Mouse (Mus musculus) midbrain, postnatal 0 days (tissue): Measurements from ENCODE around the gene Defb28. TPM values are rescaled to one million over a fixed set of nuclear protein-coding genes. Genes with fewer than 3 reads are reported as not detected.

Experiments used
- ATAC-seq: fragments of 200-750 bp; cut with Nextera tagmentation; 2 replicates; pipeline ENCODE4 v1.8.0; 2017; ENCODE audit warnings: moderate number of reproducible peaks, mild to moderate bottlenecking, moderate TSS enrichment, moderate library complexity; ENCODE audit not compliant: low FRiP score
- DNase-seq: peaks from one replicate; pipeline ENCODE4 v3.0.0-alpha.2; 2015; ENCODE audit warnings: low spot score
- H3K27ac ChIP-seq: fragments of 300-500 bp; sonication (generic); 2 replicates; pipeline ENCODE4 v1.5.1; 2014; ENCODE audit warnings: low read depth, mild to moderate bottlenecking, low read length, mixed read lengths
- H3K27me3 ChIP-seq: fragments of 300-500 bp; sonication (generic); 2 replicates; pipeline ENCODE4 v1.6.1; 2014; ENCODE audit warnings: low read length, control low read depth, mixed read lengths; ENCODE audit not compliant: insufficient read depth
- H3K36me3 ChIP-seq: fragments of 300-500 bp; sonication (generic); 2 replicates; pipeline ENCODE4 v1.6.1; 2014; ENCODE audit warnings: low read length, control low read depth, mixed read lengths; ENCODE audit not compliant: insufficient read depth
- H3K4me1 ChIP-seq: fragments of 300-500 bp; sonication (generic); 2 replicates; pipeline ENCODE4 v1.6.1; 2014; ENCODE audit warnings: mild to moderate bottlenecking, control low read depth, antibody characterized with exemption, low read length, mixed read lengths; ENCODE audit not compliant: insufficient read depth
- H3K4me2 ChIP-seq: fragments of 300-500 bp; sonication (generic); 2 replicates; pipeline ENCODE4 v1.6.1; 2014; ENCODE audit warnings: low read depth, mild to moderate bottlenecking, low read length, mixed read lengths; ENCODE audit not compliant: poor library complexity, severe bottlenecking
- H3K4me3 ChIP-seq: fragments of 300-500 bp; sonication (generic); 2 replicates; pipeline ENCODE4 v1.5.1; 2014; ENCODE audit warnings: low read depth, mild to moderate bottlenecking, low read length, moderate library complexity
- H3K9ac ChIP-seq: fragments of 300-500 bp; sonication (generic); replicated peaks from 2 replicates; pipeline ENCODE4 v1.6.1; 2014; ENCODE audit warnings: mild to moderate bottlenecking, low read length, moderate library complexity, mixed read lengths; ENCODE audit not compliant: poor library complexity, severe bottlenecking
- H3K9me3 ChIP-seq: fragments of 300-500 bp; sonication (generic); 2 replicates; pipeline ENCODE4 v1.6.1; 2016; ENCODE audit warnings: low read length, control low read depth
- CTCF ChIP-seq: IDR thresholded peaks from 2 replicates; pipeline ENCODE4 v1.5.1; 2016; ENCODE audit warnings: antibody characterized with exemption, mild to moderate bottlenecking
- WGBS: fragments of 180-500 bp; shearing (Covaris S2); extraction: QIAGEN DNeasy Blood & Tissue Kit; methylation state at CpG from one replicate; pipeline ENCODE4 v1.1.7; 2014; 5-methylcytosine and 5-hydroxymethylcytosine counted together
- polyA plus RNA-seq: library from polyadenylated mRNA; unstranded; fragments of >200 nt; fragmentation: Nextera tagmentation; extraction: Ambion mirVana; gene quantifications from 2 replicates; pipeline ENCODE4 v1.2.1, GENCODE M21; 2015
- total RNA-seq: library from RNA; depleted of rRNA; stranded (reverse); fragments of >200 nt; gene quantifications from 2 replicates; pipeline ENCODE4 v1.2.3, GENCODE M21; 2014

Gene Defb28
- total and polyA plus RNA-seq, 2 experiments from 2014 or later = not detected

DNA sequence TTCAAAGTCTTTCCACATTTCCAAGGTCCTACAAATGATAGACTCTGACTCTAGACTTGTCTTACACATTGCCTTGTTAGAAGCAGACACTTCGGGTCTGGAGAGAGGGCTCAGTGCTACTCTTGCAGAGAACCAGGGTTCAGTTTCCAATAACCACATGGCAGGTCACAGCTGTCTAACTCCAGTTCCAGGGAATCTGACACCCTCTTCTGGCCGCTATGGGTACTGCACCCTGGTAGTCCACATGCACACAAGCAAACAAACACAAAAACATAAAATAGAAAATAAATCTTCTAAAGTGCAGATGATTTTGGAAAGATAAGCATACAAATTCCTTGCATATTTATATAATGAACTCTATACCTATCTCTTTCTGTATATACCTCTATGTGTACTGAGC lies 31.0 kb upstream of the Defb28 start:
- no peak for DNase-seq
- H3K36me3 ChIP-seq = no peaks in the 10 kb centered on the region
- no peaks in the 10 kb centered on the region for H3K27me3 ChIP-seq
- H3K9ac ChIP-seq = no peak overlapping the region
- no peaks in the 10 kb centered on the region for H3K9me3 ChIP-seq
- peak; percentile 43 for TF ChIP-seq CTCF
- H3K4me3 ChIP-seq = no peak overlapping the region
- no peak overlapping the region for H3K27ac ChIP-seq
- 78% methylated on average over 2 of the region's 2 CpGs for WGBS
- no peaks in the 10 kb centered on the region for H3K4me1 ChIP-seq
- ATAC-seq = no peak
- H3K4me2 ChIP-seq = no peak overlapping the region

- DNase-seq (no peak), ATAC-seq (no peak)
- no peaks in the 10 kb centered on the region for H3K9me3 ChIP-seq
- H3K4me3 ChIP-seq = no peak within 1 kb of the TSS
- H3K36me3 ChIP-seq = no peaks in the 10 kb centered on the region
- no peak within 1 kb of the TSS for H3K4me2 ChIP-seq
- no peaks in the 10 kb centered on the region for H3K27me3 ChIP-seq
- no peaks in the 10 kb centered on the region for H3K4me1 ChIP-seq
- TF ChIP-seq CTCF = no peak
- H3K27ac ChIP-seq = no peak within 1 kb of the TSS
- no peak within 1 kb of the TSS for H3K9ac ChIP-seq
These were observed 28.0 kb upstream of the Defb28 start, which contains the start of gene Defb22 for GRCm38 (mm10) chr2:152490038-152490437. Gene Defb22 (minus strand): TSS chr2:152490138.

DNA sequence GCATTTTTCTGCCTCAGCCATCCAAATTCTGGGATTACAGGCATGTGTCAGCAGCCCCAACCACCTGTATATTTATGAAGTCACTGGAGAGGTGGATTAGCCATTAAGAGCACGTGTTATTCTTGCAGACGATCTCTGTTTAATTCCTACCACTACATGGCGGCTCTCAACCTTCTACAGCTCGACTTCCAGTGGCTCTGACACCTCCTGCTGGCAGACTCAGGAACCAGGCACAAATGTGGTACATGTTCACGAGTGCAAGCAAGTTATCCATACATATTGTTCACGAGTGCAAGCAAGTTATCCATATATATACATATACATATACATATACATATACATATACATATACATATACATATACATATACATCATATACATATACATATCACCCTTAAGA lies 24.9 kb upstream of the Defb28 start:
- Histone ChIP-seq H3K9ac (no peak overlapping the region), H3K4me2 (no peak overlapping the region), H3K4me1 (no peaks in the 10 kb centered on the region), H3K4me3 (no peak overlapping the region), H3K36me3 (no peaks in the 10 kb centered on the region), H3K9me3 (no peaks in the 10 kb centered on the region), H3K27ac (no peak overlapping the region), H3K27me3 (no peaks in the 10 kb centered on the region)
- TF ChIP-seq CTCF = no peak
- 77% methylated on average over 6 of the region's 6 CpGs for WGBS
- no peak for DNase-seq
- no peak for ATAC-seq

DNA sequence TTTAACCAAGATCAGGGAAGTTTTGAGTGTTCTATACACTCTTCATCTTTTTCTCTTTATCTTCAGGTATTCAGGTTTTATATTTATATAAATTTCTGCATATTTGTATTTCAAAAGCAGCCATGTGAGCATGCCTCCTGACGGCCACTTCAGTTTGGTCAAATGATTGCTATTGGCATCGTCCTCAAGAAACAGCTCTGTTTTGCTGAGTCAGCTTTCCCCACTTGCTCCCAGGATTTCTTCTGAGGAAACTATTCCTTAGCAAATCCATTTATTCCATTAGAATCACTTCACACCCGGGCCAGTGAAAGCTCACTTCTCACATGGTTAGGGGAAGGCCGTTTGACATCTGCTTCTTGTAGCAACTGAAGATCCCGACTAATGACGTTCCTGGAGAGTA lies 20.0 kb upstream of the Defb28 start:
- 80% methylated on average over 6 of the region's 6 CpGs for WGBS
- ATAC-seq (no peak), DNase-seq (no peak)
- H3K9me3 ChIP-seq = no peaks in the 10 kb centered on the region
- H3K27ac ChIP-seq = no peak overlapping the region
- no peak overlapping the region for H3K4me3 ChIP-seq
- no peaks in the 10 kb centered on the region for H3K4me1 ChIP-seq
- H3K27me3 ChIP-seq = no peaks in the 10 kb centered on the region
- no peaks in the 10 kb centered on the region for H3K36me3 ChIP-seq
- no peak overlapping the region for H3K4me2 ChIP-seq
- no peak for TF ChIP-seq CTCF
- no peak overlapping the region for H3K9ac ChIP-seq

DNA sequence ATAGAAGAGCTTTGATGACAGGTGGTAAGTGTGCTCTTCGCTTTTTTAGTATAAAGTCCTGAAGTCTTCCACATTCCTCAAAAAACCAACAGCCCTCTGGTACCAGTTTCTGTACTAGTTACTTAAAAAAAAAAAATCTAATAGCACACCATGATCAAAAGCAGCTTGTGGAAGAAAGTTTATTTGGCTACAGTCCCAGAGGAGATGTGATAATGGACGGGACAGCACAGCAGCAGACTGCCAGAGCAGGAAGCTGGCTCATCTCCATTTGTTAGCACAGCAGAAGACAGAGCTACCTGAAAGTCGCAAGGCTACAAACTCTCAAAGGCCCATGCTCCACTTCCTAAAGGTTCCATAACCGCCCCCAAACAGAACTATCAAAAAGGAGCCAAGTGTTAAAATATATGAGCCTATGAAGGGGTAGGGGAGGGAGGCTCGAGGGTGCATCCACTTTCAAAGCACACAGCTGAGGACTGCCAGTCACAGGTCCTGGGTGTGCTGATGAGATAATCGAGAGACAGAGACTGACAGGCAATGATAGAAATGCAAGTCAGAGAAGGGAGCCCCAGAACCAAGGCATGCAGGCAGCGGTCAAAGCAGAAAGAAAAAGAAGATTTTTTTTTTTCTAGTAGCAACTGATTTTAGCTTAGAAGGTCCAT lies 17.7 kb upstream of the Defb28 start:
- Histone ChIP-seq H3K27ac (no peak overlapping the region), H3K27me3 (no peaks in the 10 kb centered on the region), H3K9me3 (no peaks in the 10 kb centered on the region), H3K36me3 (no peaks in the 10 kb centered on the region), H3K9ac (no peak overlapping the region), H3K4me3 (no peak overlapping the region), H3K4me2 (no peak overlapping the region), H3K4me1 (no peaks in the 10 kb centered on the region)
- WGBS = 75% methylated on average over 7 of the region's 7 CpGs
- TF ChIP-seq CTCF = no peak
- ATAC-seq = no peak
- DNase-seq = no peak

DNA sequence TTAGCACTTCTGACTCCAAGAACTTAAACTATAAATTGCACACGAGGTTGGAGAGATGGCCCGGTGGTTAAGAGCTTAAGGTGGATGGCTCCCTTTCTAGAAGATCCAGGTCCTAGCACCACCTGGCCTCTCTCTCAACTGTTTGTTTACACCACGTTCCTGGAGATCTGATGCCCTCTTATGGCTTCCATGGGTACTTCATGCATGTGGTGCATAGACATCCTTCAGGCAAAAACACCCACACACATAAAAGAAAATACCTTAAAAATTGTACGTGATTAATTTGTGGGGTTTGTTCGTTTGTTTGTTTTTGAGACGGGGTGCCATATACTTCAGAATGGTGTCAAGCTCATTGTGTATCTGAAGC lies 17.2 kb upstream of the Defb28 start:
- no peak for ATAC-seq
- DNase-seq = no peak
- no peaks in the 10 kb centered on the region for H3K27me3 ChIP-seq
- no peaks in the 10 kb centered on the region for H3K9me3 ChIP-seq
- no peak overlapping the region for H3K27ac ChIP-seq
- no peak overlapping the region for H3K4me3 ChIP-seq
- 77% methylated on average over 6 of the region's 6 CpGs for WGBS
- H3K36me3 ChIP-seq = no peaks in the 10 kb centered on the region
- TF ChIP-seq CTCF = peak; percentile 22; the same call in 1 of the 2 replicates
- H3K9ac ChIP-seq = no peak overlapping the region
- no peak overlapping the region for H3K4me2 ChIP-seq
- H3K4me1 ChIP-seq = no peaks in the 10 kb centered on the region
